Mouse (Mus musculus) heart, postnatal 0 days (tissue): ENCODE measurements around the gene Slc5a6. TPM values are rescaled to one million over a fixed set of nuclear protein-coding genes. Genes with fewer than 3 reads are reported as not detected.
A peak's percentile ranks its signal among the peaks of the same experiment; 100 is the strongest.

ENCODE experiments used
- ATAC-seq: fragments of 200-750 bp; cut with Nextera tagmentation; 2 replicates; pipeline ENCODE4 v1.8.0; 2017; ENCODE audit warnings: low read depth, moderate number of reproducible peaks, moderate library complexity; ENCODE audit not compliant: insufficient read depth
- DNase-seq: peaks from one replicate; pipeline ENCODE4 v3.0.0-alpha.2; 2016; ENCODE audit warnings: low spot score
- H3K27ac ChIP-seq: fragments of 300-500 bp; sonication (generic); 2 replicates; pipeline ENCODE4 v1.5.1; 2014; ENCODE audit warnings: low read depth, mild to moderate bottlenecking
- H3K27me3 ChIP-seq: fragments of 300-500 bp; sonication (generic); 2 replicates; pipeline ENCODE4 v1.6.1; 2014; ENCODE audit warnings: low read length, mixed read lengths; ENCODE audit not compliant: control insufficient read depth, insufficient read depth
- H3K36me3 ChIP-seq: fragments of 300-500 bp; sonication (generic); replicated peaks from 2 replicates; pipeline ENCODE4 v1.6.1; 2014; ENCODE audit warnings: low read length, mixed read lengths; ENCODE audit not compliant: control insufficient read depth, insufficient read depth
- H3K4me1 ChIP-seq: fragments of 300-500 bp; sonication (generic); 2 replicates; pipeline ENCODE4 v1.6.1; 2014; ENCODE audit warnings: antibody characterized with exemption; ENCODE audit not compliant: control insufficient read depth, insufficient read depth
- H3K4me2 ChIP-seq: fragments of 300-500 bp; sonication (generic); 2 replicates; pipeline ENCODE4 v1.6.1; 2014; ENCODE audit warnings: low read depth, mild to moderate bottlenecking, low read length, moderate library complexity
- H3K4me3 ChIP-seq: fragments of 300-500 bp; sonication (generic); 2 replicates; pipeline ENCODE4 v1.5.1; 2014; ENCODE audit warnings: low read depth, low read length
- H3K9ac ChIP-seq: fragments of 300-500 bp; sonication (generic); replicated peaks from 2 replicates; pipeline ENCODE4 v1.6.1; 2014; ENCODE audit warnings: low read depth, low read length, mixed read lengths
- H3K9me3 ChIP-seq: fragments of 300-500 bp; sonication (generic); replicated peaks from 2 replicates; pipeline ENCODE4 v1.6.1; 2016; ENCODE audit warnings: low read length; ENCODE audit not compliant: control insufficient read depth
- CTCF ChIP-seq: IDR thresholded peaks from 2 replicates; pipeline ENCODE4 v1.5.1; 2016; ENCODE audit warnings: antibody characterized with exemption, control low read depth, low read depth
- EP300 ChIP-seq: IDR thresholded peaks from 2 replicates; pipeline ENCODE4 v1.6.1; 2016; ENCODE audit warnings: antibody characterized with exemption, low read depth
- WGBS: fragments of 180-500 bp; shearing (Covaris S2); extraction: QIAGEN DNeasy Blood & Tissue Kit; methylation state at CpG from one replicate; pipeline ENCODE4 v1.1.7; 2014; 5-methylcytosine and 5-hydroxymethylcytosine counted together
- polyA plus RNA-seq: library from polyadenylated mRNA; unstranded; fragments of >200 nt; fragmentation: Nextera tagmentation; extraction: Ambion mirVana; gene quantifications from 2 replicates; pipeline ENCODE4 v1.2.1, GENCODE M21; 2015
- total RNA-seq: library from RNA; depleted of rRNA; stranded (reverse); fragments of >200 nt; gene quantifications from 2 replicates; pipeline ENCODE4 v1.2.3, GENCODE M21; 2014; ENCODE audit warnings: low replicate concordance

The Slc5a6 gene
- total and polyA plus RNA-seq, 2 experiments from 2014 or later = 5.2 to 7.7 TPM

- peak; percentile 22; the same call in 1 of the 2 replicates for ATAC-seq
- Histone ChIP-seq H3K4me2 (peak overlapping the region; percentile 52), H3K4me1 (peaks cover 22% of the 10 kb centered on the region; the same call in 1 of the 2 replicates), H3K27me3 (peaks cover 91% of the 10 kb centered on the region), H3K4me3 (peak overlapping the region; percentile 44), H3K36me3 (no peaks in the 10 kb centered on the region), H3K27ac (no peak overlapping the region), H3K9ac (0 out of 2 replicates have a peak overlapping the region, but pooled peaks have one; percentile 13), H3K9me3 (no peaks in the 10 kb centered on the region)
- no peak for TF ChIP-seq EP300
- TF ChIP-seq CTCF = no peak
- no peak for DNase-seq
- 1% methylated on average over 52 of the region's 54 CpGs for WGBS
These were observed 44.7 kb upstream of the Slc5a6 start for GRCm38 (mm10) chr5:31093151-31094041.

GRCm38 (mm10) chr5:31092231-31092975 is 43.7 kb upstream of the Slc5a6 start:
- H3K27me3 ChIP-seq = peaks cover 90% of the 10 kb centered on the region
- TF ChIP-seq EP300 (no peak), CTCF (no peak)
- 5% methylated on average over 43 of the region's 53 CpGs for WGBS

GRCm38 (mm10) chr5:31087131-31087530 is 38.4 kb upstream of the Slc5a6 start:
- H3K36me3 ChIP-seq = no peaks in the 10 kb centered on the region
- no peak overlapping the region for H3K4me2 ChIP-seq
- H3K27me3 ChIP-seq = peaks cover 41% of the 10 kb centered on the region
- no peak overlapping the region for H3K4me3 ChIP-seq
- DNase-seq = no peak
- H3K9me3 ChIP-seq = no peaks in the 10 kb centered on the region
- TF ChIP-seq CTCF = no peak
- TF ChIP-seq EP300 = no peak
- peaks cover 11% of the 10 kb centered on the region for H3K4me1 ChIP-seq
- H3K9ac ChIP-seq = no peak overlapping the region
- H3K27ac ChIP-seq = no peak overlapping the region
- no peak for ATAC-seq
- whole genome bisulfite sequencing = 44% methylated on average over 2 of the region's 2 CpGs

More at GRCm38 (mm10) chr5:31092231-31092975, 43.7 kb upstream of the Slc5a6 start:
- Histone ChIP-seq H3K9ac (0 out of 2 replicates have a peak overlapping the region, but pooled peaks have one; percentile 13), H3K27ac (no peak overlapping the region), H3K4me1 (peaks cover 22% of the 10 kb centered on the region; the same call in 1 of the 2 replicates), H3K36me3 (no peaks in the 10 kb centered on the region), H3K4me2 (peak overlapping the region; percentile 52), H3K4me3 (peak overlapping the region; percentile 44), H3K9me3 (no peaks in the 10 kb centered on the region)
- DNase-seq (no peak), ATAC-seq (no peak)

GRCm38 (mm10) chr5:31086606-31087005 is 37.9 kb upstream of the Slc5a6 start:
- Histone ChIP-seq H3K27me3 (peaks cover 36% of the 10 kb centered on the region), H3K9ac (no peak overlapping the region), H3K4me2 (no peak overlapping the region), H3K36me3 (no peaks in the 10 kb centered on the region), H3K9me3 (no peaks in the 10 kb centered on the region), H3K4me3 (no peak overlapping the region), H3K4me1 (peaks cover 11% of the 10 kb centered on the region), H3K27ac (no peak overlapping the region)
- TF ChIP-seq CTCF (no peak), EP300 (no peak)
- 28% methylated on average over 7 of the region's 7 CpGs for WGBS
- DNase-seq (no peak), ATAC-seq (no peak)

- Histone ChIP-seq H3K9me3 (no peaks in the 10 kb centered on the region), H3K27me3 (peaks cover 10% of the 10 kb centered on the region; the same call in 1 of the 2 replicates), H3K4me2 (peak overlapping the region; percentile 22; the same call in 1 of the 2 replicates), H3K27ac (no peak overlapping the region), H3K9ac (no peak overlapping the region), H3K4me1 (peaks cover 11% of the 10 kb centered on the region), H3K4me3 (no peak overlapping the region), H3K36me3 (no peaks in the 10 kb centered on the region)
- ATAC-seq = peak; percentile 30; the same call in 1 of the 2 replicates
- WGBS = 6% methylated on average over 8 of the region's 8 CpGs
- peak; percentile 43 for DNase-seq
- TF ChIP-seq EP300 = no peak
- TF ChIP-seq CTCF = no peak
These were observed 35.2 kb upstream of the Slc5a6 start for GRCm38 (mm10) chr5:31083949-31084348.
